Comparison of ENCODE assay signal across 11 mouse cellular contexts in genomic region chr11:61305377-61305776, GRCm38 (mm10). TPM values are rescaled to one million over a fixed set of nuclear protein-coding genes. Genes with fewer than 3 reads are reported as not detected.
A peak's percentile ranks its signal among the peaks of the same experiment; 100 is the strongest.
DNase-seq lines count a peak whose midpoint lies in the region; ATAC-seq and TF ChIP-seq lines count a peak whose summit lies in the region.
"Had no signal": no experiment of that assay in that cellular context is flagged by ENCODE, and none has a peak within 500 bp of the region (broad histone marks: within the 10 kb centered on the region; RNA-seq: fewer than 3 reads in every experiment).

No protein-coding gene starts in this region.

- 77% methylated on average over 4 of the region's 4 CpGs for WGBS in forebrain, postnatal 0 days
- WGBS in forebrain, embryonic 15.5 days, result 77% methylated on average over 4 of the region's 4 CpGs
- WGBS in forebrain, embryonic 11.5 days, result 80% methylated on average over 4 of the region's 4 CpGs

- ATAC-seq in forebrain, postnatal 0 days, result no peak
- no peak for ATAC-seq in forebrain, embryonic 15.5 days (replicated peaks)
- no peak for ATAC-seq in forebrain, embryonic 11.5 days (replicated peaks; ENCODE audit: low FRiP score)

- no peak overlapping the region for H3K4me2 ChIP-seq in forebrain, postnatal 0 days (ENCODE audit: low read depth)
- H3K4me2 ChIP-seq in forebrain, embryonic 15.5 days (replicated peaks), result no peak overlapping the region
- H3K4me2 ChIP-seq in forebrain, embryonic 11.5 days (ENCODE audit: low read depth, low read length, severe bottlenecking), result no peak overlapping the region
- H3K4me2 ChIP-seq: liver, embryonic 15.5 days; stomach, embryonic 15.5 days had no signal

- peak; percentile 12 for DNase-seq in forebrain, postnatal 0 days
- peak; percentile 34 for DNase-seq in urinary bladder, postnatal 14 days (ENCODE audit: low spot score)
- DNase-seq in urinary bladder, postnatal 36 days (ENCODE audit: low spot score in 2 of 2), result no peak
- DNase-seq in kidney, adult 8-10 months, result peak; percentile 52 to 83
- DNase-seq in retina, embryonic 14.5 days (ENCODE audit: low spot score), result peak; percentile 50
- DNase-seq in ovary, postnatal 14 days (ENCODE audit: low spot score), result no peak
- no peak for DNase-seq in forebrain, embryonic 11.5 days (ENCODE audit: low spot score)

- no peaks in the 10 kb centered on the region for H3K9me3 ChIP-seq in forebrain, postnatal 0 days (ENCODE audit: low read length)
- no peaks in the 10 kb centered on the region for H3K9me3 ChIP-seq in forebrain, embryonic 15.5 days
- H3K9me3 ChIP-seq in forebrain, embryonic 11.5 days (ENCODE audit: control insufficient read depth, low read length), result no peaks in the 10 kb centered on the region; the same call in none of the 2 replicates
- H3K9me3 ChIP-seq: liver, embryonic 15.5 days; stomach, embryonic 15.5 days had no signal

- 0 out of 2 replicates have a peak, but pooled peaks have one; percentile 32 for TF ChIP-seq CTCF in forebrain, postnatal 0 days (IDR thresholded peaks at IDR 0.05; ENCODE audit: low read depth)

- no peaks in the 10 kb centered on the region for H3K27me3 ChIP-seq in forebrain, postnatal 0 days (ENCODE audit: insufficient read depth, low read length)
- H3K27me3 ChIP-seq in forebrain, embryonic 15.5 days, result no peaks in the 10 kb centered on the region
- no peaks in the 10 kb centered on the region for H3K27me3 ChIP-seq in forebrain, embryonic 11.5 days (ENCODE audit: control insufficient read depth, insufficient read depth, low read length)
- H3K27me3 ChIP-seq: liver, embryonic 15.5 days; stomach, embryonic 15.5 days had no signal

- H3K36me3 ChIP-seq in forebrain, postnatal 0 days (ENCODE audit: insufficient read depth), result no peaks in the 10 kb centered on the region
- no peaks in the 10 kb centered on the region for H3K36me3 ChIP-seq in forebrain, embryonic 15.5 days
- H3K36me3 ChIP-seq in forebrain, embryonic 11.5 days (ENCODE audit: control insufficient read depth, insufficient read depth, low read length), result no peaks in the 10 kb centered on the region
- H3K36me3 ChIP-seq: liver, embryonic 15.5 days; stomach, embryonic 15.5 days had no signal

- H3K4me1 ChIP-seq in forebrain, postnatal 0 days (ENCODE audit: insufficient read depth), result no peaks in the 10 kb centered on the region
- no peaks in the 10 kb centered on the region for H3K4me1 ChIP-seq in forebrain, embryonic 15.5 days
- 0 out of 2 replicates have a peak, but pooled peaks cover 2% of the 10 kb centered on the region for H3K4me1 ChIP-seq in forebrain, embryonic 11.5 days (replicated peaks; ENCODE audit: control insufficient read depth, insufficient read depth, low read length)

- no peak overlapping the region for H3K4me3 ChIP-seq in forebrain, postnatal 0 days (ENCODE audit: low read depth, low read length)
- no peak overlapping the region for H3K4me3 ChIP-seq in forebrain, embryonic 15.5 days
- H3K4me3 ChIP-seq in forebrain, embryonic 11.5 days (ENCODE audit: low read depth, low read length), result no peak overlapping the region
- H3K4me3 ChIP-seq: liver, embryonic 15.5 days; stomach, embryonic 15.5 days had no signal

- no peak overlapping the region for H3K9ac ChIP-seq in forebrain, postnatal 0 days
- no peak overlapping the region for H3K9ac ChIP-seq in forebrain, embryonic 15.5 days (replicated peaks)
- no peak overlapping the region for H3K9ac ChIP-seq in forebrain, embryonic 11.5 days (ENCODE audit: low read length)
- H3K9ac ChIP-seq: liver, embryonic 15.5 days; stomach, embryonic 15.5 days had no signal

- no peak overlapping the region for H3K27ac ChIP-seq in forebrain, postnatal 0 days (ENCODE audit: low read depth, low read length)
- H3K27ac ChIP-seq in forebrain, embryonic 15.5 days (replicated peaks), result no peak overlapping the region
- H3K27ac ChIP-seq in forebrain, embryonic 11.5 days (ENCODE audit: low read depth, low read length), result no peak overlapping the region
- H3K27ac ChIP-seq: liver, embryonic 15.5 days; stomach, embryonic 15.5 days had no signal

RNA-seq across cellular contexts. Expression of gene Slc47a2, which starts 37.3 kb away (rescaled TPM):
- 0.08 TPM in 1 of 2 replicates, not detected in the other for total RNA-seq in forebrain, postnatal 0 days (2014; rRNA removed)
- not detected in 2 replicates for polyA plus RNA-seq in forebrain, postnatal 0 days (2015; fragmentation: Nextera tagmentation; extraction: Ambion mirVana)
- not detected in 2 replicates for polyA plus RNA-seq in forebrain, embryonic 15.5 days (2015; fragmentation: Nextera tagmentation; extraction: Ambion mirVana)
- polyA plus RNA-seq in forebrain, embryonic 11.5 days (2014; fragmentation: Nextera tagmentation; extraction: Ambion mirVana), result not detected in 2 replicates
- total RNA-seq: heart, adult 18-20 months had no signal
- polyA plus RNA-seq: stomach, embryonic 15.5 days had no signal

RNA-seq across cellular contexts. Expression of gene Aldh3a2, which starts 38.1 kb away (rescaled TPM):
- 32.5 and 50.2 TPM in 2 replicates for total RNA-seq in forebrain, postnatal 0 days (2014; rRNA removed)
- 25.9 and 34.0 TPM in 2 replicates for polyA plus RNA-seq in forebrain, postnatal 0 days (2015; fragmentation: Nextera tagmentation; extraction: Ambion mirVana)
- 27.5 and 28.0 TPM in 2 replicates for polyA plus RNA-seq in forebrain, embryonic 15.5 days (2015; fragmentation: Nextera tagmentation; extraction: Ambion mirVana)
- polyA plus RNA-seq in forebrain, embryonic 11.5 days (2014; fragmentation: Nextera tagmentation; extraction: Ambion mirVana), result 20.9 and 21.8 TPM in 2 replicates

Comparison
In these comparisons a context has a peak if more than half of its experiments do, and no peak if none do; other contexts are left out.
1. DNase-seq: peak in forebrain, postnatal 0 days (single experiment), urinary bladder, postnatal 14 days (single experiment), kidney, adult 8-10 months (2 of 2) and retina, embryonic 14.5 days (single experiment); none in urinary bladder, postnatal 36 days (0 of 2), ovary, postnatal 14 days (single experiment) and forebrain, embryonic 11.5 days (single experiment).